Mouse (Mus musculus) G1E (cell line): ENCODE data around the gene Tbc1d2.

Experiments
- CTCF ChIP-seq: IDR thresholded peaks from 2 replicates; pipeline ENCODE4 v1.5.1; 2012; ENCODE audit warnings: low read depth, low read length, inconsistent platforms, mixed read lengths
- GATA1 ChIP-seq: IDR thresholded peaks from 2 replicates; pipeline ENCODE4 v1.6.1; 2012; ENCODE audit warnings: borderline replicate concordance, low read length, inconsistent platforms, mixed read lengths
- GATA2 ChIP-seq: IDR thresholded peaks from 2 replicates; pipeline ENCODE4 v1.6.1; 2012; ENCODE audit warnings: low read depth, low read length, inconsistent platforms, borderline replicate concordance
- POLR2AphosphoS5 ChIP-seq: IDR thresholded peaks from 2 replicates; pipeline ENCODE4 v1.6.1; 2012; ENCODE audit warnings: low read depth, low read length, inconsistent platforms; ENCODE audit not compliant: insufficient replicate concordance
- TAL1 ChIP-seq: conservative IDR thresholded peaks from 2 replicates; pipeline ENCODE4 v1.6.1; 2012; ENCODE audit warnings: low read depth, low read length, inconsistent platforms, mixed read lengths

GRCm38 (mm10) chr4:46666420-46666819, 16.4 kb upstream of the Tbc1d2 start:
- TF ChIP-seq GATA1 (no peak), CTCF (no peak), TAL1 (no peak), GATA2 (no peak), POLR2AphosphoS5 (no peak)
